Mouse (Mus musculus): ENCODE results near the gene Cxcl9. TPM values are rescaled to one million over a fixed set of nuclear protein-coding genes. Genes with fewer than 3 reads are reported as not detected.

Cxcl9 gene
- 0.42 and 0.71 TPM in 2 replicates for polyA plus RNA-seq (2012)

GRCm38 (mm10) chr5:92327929-92328328 is at the start of gene Cxcl9:
Cxcl9 (minus strand) TSS chr5:92328079.

DNA sequence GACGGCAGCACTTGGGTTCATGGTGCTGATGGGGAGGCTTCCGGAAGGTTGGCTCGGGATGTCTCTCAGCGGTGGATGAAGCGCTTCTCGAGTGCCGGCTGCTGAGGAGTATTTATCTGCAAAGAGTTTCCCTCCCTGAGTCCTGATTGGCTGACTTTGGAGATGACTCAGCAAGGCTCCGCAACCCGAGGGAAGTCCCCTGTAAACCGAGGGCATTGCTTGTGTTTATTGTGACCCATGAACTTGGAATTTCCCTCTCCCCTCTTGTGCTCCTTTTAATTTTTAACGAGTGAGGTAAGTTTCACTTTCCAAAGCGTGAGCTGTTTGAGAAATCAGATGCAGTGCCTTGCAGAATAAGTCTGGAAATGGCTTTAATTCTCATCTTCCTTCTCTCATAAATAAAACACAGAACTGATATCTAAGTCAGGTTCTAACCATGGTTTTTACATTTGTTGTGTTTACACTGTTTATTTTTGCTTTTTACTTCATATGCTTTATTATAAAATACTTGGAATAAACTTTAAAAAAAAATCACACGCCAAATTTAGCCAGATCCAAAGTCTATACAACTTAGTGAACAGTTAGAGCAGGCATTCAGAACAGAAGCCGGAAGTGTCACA is 21.0 kb upstream of the Cxcl9 start, which contains the start of gene Cxcl10:
Gene Cxcl10, minus strand, starts transcription at position 96 of the 620 bp plus-strand sequence.

GRCm38 (mm10) chr5:92331635-92332338 is 3.9 kb upstream of the Cxcl9 start, which contains the start of gene Art3:
Art3 (plus strand) TSS chr5:92331827.

DNA sequence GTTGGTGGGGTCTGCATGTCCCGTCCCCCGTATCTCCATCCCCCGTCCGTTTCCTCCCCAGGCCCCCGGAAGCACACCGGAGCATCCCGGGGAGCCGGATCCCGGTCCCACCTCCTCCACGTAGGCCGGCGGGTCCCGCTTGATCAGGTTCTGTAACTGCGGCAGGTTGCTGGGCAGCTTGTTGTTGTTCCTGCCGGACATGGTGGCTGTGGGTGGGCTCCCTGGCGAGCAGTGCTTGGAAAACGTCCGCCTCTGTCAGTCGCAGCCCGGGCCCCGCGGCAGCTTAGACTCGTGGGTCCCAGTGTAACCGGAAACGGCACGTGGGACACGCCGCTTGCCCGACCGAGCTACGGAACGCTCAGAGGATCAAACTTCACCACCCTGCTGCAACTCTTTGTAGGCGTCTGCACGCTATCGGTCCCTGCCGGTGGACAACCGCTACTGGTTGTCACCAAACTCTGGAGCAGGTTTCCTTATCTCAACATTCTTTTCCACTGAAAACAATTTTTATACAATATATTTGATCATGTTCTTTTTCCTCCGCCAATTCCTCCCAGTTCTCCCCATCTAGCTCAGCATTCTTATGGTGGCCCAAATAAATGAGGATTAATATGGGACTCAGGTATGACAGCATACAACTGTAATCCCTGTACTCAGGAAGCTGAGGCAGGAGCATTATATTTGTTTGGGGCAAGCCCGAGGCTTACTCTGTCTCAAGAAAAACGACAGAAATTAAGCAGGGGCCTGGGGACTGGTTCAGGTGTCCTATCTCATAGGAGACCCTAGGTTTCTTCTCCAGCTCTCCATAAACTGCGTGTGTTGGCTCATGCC is 18.0 kb downstream of the Cxcl9 start, which contains the start of gene Sdad1:
Gene Sdad1, minus strand, starts transcription at position 799 of the 831 bp plus-strand sequence.

GRCm38 (mm10) chr5:92277437-92278394 is 50.2 kb downstream of the Cxcl9 start, which contains the start of gene Naaa:
Naaa (minus strand) TSS chr5:92278170.

Other genes with a start within 250 kb of the Cxcl9 start
- gene G3bp2, start 244.4 kb downstream of the Cxcl9 start, polyA plus RNA-seq (2012) = 16.7 and 19.1 TPM in 2 replicates
- gene Uso1, start 190.1 kb downstream of the Cxcl9 start, polyA plus RNA-seq (2012) = 23.9 and 27.0 TPM in 2 replicates
- gene U90926, start 112.7 kb downstream of the Cxcl9 start, polyA plus RNA-seq (2012) = not detected in 2 replicates
- gene Ppef2, start 71.8 kb downstream of the Cxcl9 start, polyA plus RNA-seq (2012) = 0.04 TPM in 1 of 2 replicates, not detected in the other
- 11.6 and 14.2 TPM in 2 replicates for gene Naaa, start 49.9 kb downstream of the Cxcl9 start, polyA plus RNA-seq (2012)
- 31.9 and 33.4 TPM in 2 replicates for gene Sdad1, start 17.6 kb downstream of the Cxcl9 start, polyA plus RNA-seq (2012)
- not detected in 2 replicates for gene Art3, start 3.7 kb upstream of the Cxcl9 start, polyA plus RNA-seq (2012)
- gene Cxcl10, start 20.8 kb upstream of the Cxcl9 start, polyA plus RNA-seq (2012) = 3.6 and 4.4 TPM in 2 replicates
- gene Nup54, start 107.1 kb upstream of the Cxcl9 start, polyA plus RNA-seq (2012) = 13.2 and 13.7 TPM in 2 replicates
- 7.1 and 7.2 TPM in 2 replicates for gene Scarb2, start 178.8 kb upstream of the Cxcl9 start, polyA plus RNA-seq (2012)
- not detected in 2 replicates for gene Fam47e, start 227.0 kb upstream of the Cxcl9 start, polyA plus RNA-seq (2012)

All from megakaryocyte-erythroid progenitor cell, adult 5 weeks (primary cell).